Mouse (Mus musculus) forebrain, embryonic 10.5 days (tissue): Measurements from ENCODE around the gene Tmem108. TPM values are rescaled to one million over a fixed set of nuclear protein-coding genes. Genes with fewer than 3 reads are reported as not detected.
A peak's percentile ranks its signal among the peaks of the same experiment; 100 is the strongest.

ENCODE experiments used
- DNase-seq: peaks from one replicate; pipeline ENCODE4 v3.0.0-alpha.2; 2017; ENCODE audit warnings: low spot score; ENCODE audit errors: extremely low spot score
- H3K27ac ChIP-seq: fragments of 300-500 bp; sonication (generic); 2 replicates; pipeline ENCODE4 v1.5.1; 2016; ENCODE audit warnings: mild to moderate bottlenecking
- H3K27me3 ChIP-seq: fragments of 300-500 bp; sonication (generic); 2 replicates; pipeline ENCODE4 v1.6.1; 2016; ENCODE audit warnings: mild to moderate bottlenecking; ENCODE audit not compliant: poor library complexity, severe bottlenecking
- H3K36me3 ChIP-seq: fragments of 300-500 bp; sonication (generic); replicated peaks from 2 replicates; pipeline ENCODE4 v1.6.1; 2016; ENCODE audit warnings: mild to moderate bottlenecking, moderate library complexity
- H3K4me1 ChIP-seq: fragments of 300-500 bp; sonication (generic); 2 replicates; pipeline ENCODE4 v1.6.1; 2016
- H3K4me3 ChIP-seq: fragments of 300-500 bp; sonication (generic); 2 replicates; pipeline ENCODE4 v1.5.1; 2016; ENCODE audit warnings: mild to moderate bottlenecking, moderate library complexity
- H3K9me3 ChIP-seq: fragments of 300-500 bp; sonication (generic); 2 replicates; pipeline ENCODE4 v1.6.1; 2016; ENCODE audit warnings: mild to moderate bottlenecking, moderate library complexity
- WGBS: fragments of 180-500 bp; shearing (Covaris S2); methylation state at CpG from one replicate; pipeline ENCODE4 v1.1.7; 2016; 5-methylcytosine and 5-hydroxymethylcytosine counted together
- polyA plus RNA-seq: library from polyadenylated mRNA; unstranded; fragments of >200 nt; fragmentation: Nextera tagmentation; extraction: Ambion mirVana; gene quantifications from 2 replicates; pipeline ENCODE4 v1.2.1, GENCODE M21; 2016

The Tmem108 gene
- polyA plus RNA-seq, 1 experiment from 2014 or later = 16.7 TPM

GRCm38 (mm10) chr9:103563864-103564610 lies 197.6 kb downstream of the Tmem108 start:
- H3K36me3 ChIP-seq = no peaks in the 10 kb centered on the region
- peaks cover 10% of the 10 kb centered on the region; the same call in 1 of the 2 replicates for H3K27me3 ChIP-seq
- no peak overlapping the region for H3K4me3 ChIP-seq
- H3K9me3 ChIP-seq = peaks cover 5% of the 10 kb centered on the region; the same call in 1 of the 2 replicates
- 60% methylated on average over 10 of the region's 10 CpGs for WGBS
- DNase-seq = no peak
- no peak overlapping the region for H3K27ac ChIP-seq
- H3K4me1 ChIP-seq = peaks cover 29% of the 10 kb centered on the region

- WGBS = 80% methylated on average over 1 of the region's 1 CpGs
- H3K9me3 ChIP-seq = peaks cover 5% of the 10 kb centered on the region; the same call in 1 of the 2 replicates
- no peaks in the 10 kb centered on the region for H3K36me3 ChIP-seq
- no peak overlapping the region for H3K27ac ChIP-seq
- H3K4me3 ChIP-seq = no peak overlapping the region
- H3K4me1 ChIP-seq = peaks cover 31% of the 10 kb centered on the region
- peaks cover 29% of the 10 kb centered on the region for H3K27me3 ChIP-seq
- no peak for DNase-seq
These were observed 199.6 kb downstream of the Tmem108 start for GRCm38 (mm10) chr9:103562063-103562462.

DNA sequence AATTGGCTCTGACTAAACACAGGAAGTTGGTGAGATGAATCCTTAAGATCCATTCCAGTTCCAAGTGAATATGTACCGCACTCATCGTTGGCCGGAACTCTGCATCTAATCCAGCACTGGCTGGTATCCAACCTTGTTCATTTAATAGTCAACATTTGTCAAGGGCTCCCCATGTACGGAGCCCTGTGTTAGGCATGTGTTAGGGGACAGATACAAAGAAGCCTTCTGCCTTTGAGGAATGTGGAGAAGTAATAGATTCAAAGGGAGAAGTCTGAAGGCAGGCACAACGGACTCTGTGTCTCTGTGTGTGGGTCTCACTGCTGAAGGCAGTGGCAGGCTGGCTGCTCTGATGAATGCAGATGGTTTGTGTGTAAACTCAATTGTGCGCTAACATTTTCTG lies 202.9 kb downstream of the Tmem108 start:
- Histone ChIP-seq H3K27ac (no peak overlapping the region), H3K9me3 (peaks cover 5% of the 10 kb centered on the region; the same call in 1 of the 2 replicates), H3K36me3 (no peaks in the 10 kb centered on the region), H3K27me3 (peaks cover 54% of the 10 kb centered on the region), H3K4me1 (peaks cover 32% of the 10 kb centered on the region), H3K4me3 (no peak overlapping the region)
- DNase-seq = no peak
- WGBS = 82% methylated on average over 6 of the region's 6 CpGs

DNA sequence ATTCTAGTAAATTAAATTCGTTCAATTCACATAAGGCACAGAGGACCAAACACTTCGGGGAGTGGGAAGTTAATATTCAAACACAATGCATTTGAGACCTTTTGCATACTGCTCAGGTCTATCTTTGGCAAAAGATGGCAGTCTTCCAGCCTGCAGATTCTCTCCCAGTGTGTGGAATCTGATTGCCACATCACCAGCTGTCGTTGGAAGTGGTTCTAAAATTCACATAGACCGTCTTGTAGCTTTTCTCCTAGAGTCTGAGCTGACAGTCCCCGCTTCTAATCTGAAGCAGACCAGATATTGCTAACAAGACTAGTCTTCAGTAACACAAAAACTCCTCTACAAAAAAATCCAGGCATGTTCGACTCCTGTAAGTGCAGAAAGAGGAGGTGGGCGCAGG lies 203.4 kb downstream of the Tmem108 start:
- WGBS = 91% methylated on average over 7 of the region's 7 CpGs

DNA sequence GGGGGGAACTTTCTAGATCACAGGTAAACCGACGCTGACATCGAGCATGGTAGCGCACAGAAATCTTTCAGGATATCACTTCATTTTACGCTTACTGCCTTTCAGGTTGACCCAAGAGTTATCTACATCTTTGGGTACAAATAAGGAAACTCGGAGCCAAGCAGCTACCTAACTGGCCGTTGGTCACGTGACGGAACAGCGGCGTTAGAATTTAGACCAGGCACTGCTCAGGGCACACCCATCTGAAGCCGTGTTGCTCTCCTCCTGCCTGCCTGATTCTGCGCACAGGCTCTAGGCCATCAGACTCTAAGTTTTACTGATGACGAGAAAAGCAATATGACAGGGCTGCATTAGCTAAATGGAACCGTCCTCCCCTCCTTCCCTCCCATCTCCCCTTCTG lies 204.6 kb downstream of the Tmem108 start:
- Histone ChIP-seq H3K4me3 (no peak overlapping the region), H3K9me3 (peaks cover 5% of the 10 kb centered on the region; the same call in 1 of the 2 replicates), H3K27me3 (peaks cover 70% of the 10 kb centered on the region), H3K27ac (no peak overlapping the region), H3K36me3 (no peaks in the 10 kb centered on the region), H3K4me1 (peaks cover 27% of the 10 kb centered on the region)
- no peak for DNase-seq
- whole genome bisulfite sequencing = 92% methylated on average over 15 of the region's 15 CpGs

More for the DNA sequence above, 203.4 kb downstream of the Tmem108 start:
- DNase-seq = no peak
- Histone ChIP-seq H3K9me3 (peaks cover 5% of the 10 kb centered on the region; the same call in 1 of the 2 replicates), H3K4me1 (peaks cover 27% of the 10 kb centered on the region), H3K4me3 (no peak overlapping the region), H3K27ac (no peak overlapping the region), H3K27me3 (peaks cover 59% of the 10 kb centered on the region), H3K36me3 (no peaks in the 10 kb centered on the region)

DNA sequence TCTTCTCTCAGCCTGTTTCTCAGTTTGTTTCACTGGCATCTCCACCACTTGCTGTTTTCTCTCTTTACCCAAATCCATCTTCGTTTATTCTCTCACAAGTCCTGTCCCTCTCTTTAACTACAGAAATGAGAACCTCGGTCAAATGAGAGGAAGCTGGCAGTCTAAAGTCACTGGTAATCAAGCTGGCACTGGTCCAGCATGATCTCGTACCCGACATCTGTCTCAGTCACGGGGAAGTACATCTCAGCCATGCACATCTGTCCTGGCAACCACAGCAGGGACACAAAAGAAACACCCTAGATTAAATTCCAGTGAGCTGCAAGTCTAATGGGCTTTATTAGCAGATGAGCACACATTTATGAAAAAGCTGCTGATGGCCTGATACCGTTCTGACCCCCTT lies 206.3 kb downstream of the Tmem108 start:
- Histone ChIP-seq H3K36me3 (no peaks in the 10 kb centered on the region), H3K4me1 (peaks cover 44% of the 10 kb centered on the region), H3K4me3 (no peak overlapping the region), H3K9me3 (no peaks in the 10 kb centered on the region), H3K27ac (0 out of 2 replicates have a peak overlapping the region, but pooled peaks have one; percentile 35), H3K27me3 (peaks cover 88% of the 10 kb centered on the region)
- DNase-seq = no peak
- 89% methylated on average over 6 of the region's 6 CpGs for WGBS

DNA sequence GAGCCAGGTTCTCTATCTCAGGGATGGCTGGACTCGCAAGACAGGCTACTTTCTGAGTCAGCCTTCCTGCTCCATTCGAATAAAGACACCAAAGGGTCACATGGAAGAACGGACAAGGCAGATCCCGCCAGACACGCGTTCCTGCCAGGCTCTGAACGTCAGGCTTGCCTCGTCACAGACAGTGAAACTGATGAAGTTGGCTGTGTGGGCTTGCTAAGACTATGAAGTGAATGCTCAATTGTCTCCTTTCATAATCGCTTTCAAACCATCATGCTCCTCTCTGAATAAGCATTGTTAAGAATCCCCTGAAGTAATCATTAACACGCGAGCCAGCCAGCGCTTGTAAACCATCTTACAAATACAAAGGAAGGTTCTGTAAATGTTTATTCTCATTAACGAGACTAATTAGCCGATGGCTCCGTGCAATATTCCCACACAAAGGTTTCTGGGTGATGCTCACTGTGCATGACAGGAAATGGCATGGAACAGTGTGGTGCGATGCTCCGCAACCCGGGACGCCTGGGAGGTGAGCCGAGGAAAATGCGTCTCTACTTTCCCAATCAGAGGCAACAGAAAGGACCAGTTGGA lies 210.9 kb downstream of the Tmem108 start:
- Histone ChIP-seq H3K4me1 (peaks cover 45% of the 10 kb centered on the region), H3K4me3 (peak overlapping the region; percentile 28), H3K36me3 (no peaks in the 10 kb centered on the region), H3K27me3 (peaks cover 99% of the 10 kb centered on the region), H3K27ac (no peak overlapping the region), H3K9me3 (no peaks in the 10 kb centered on the region)
- peak; percentile 32 for DNase-seq
- 36% methylated on average over 21 of the region's 21 CpGs for WGBS

DNA sequence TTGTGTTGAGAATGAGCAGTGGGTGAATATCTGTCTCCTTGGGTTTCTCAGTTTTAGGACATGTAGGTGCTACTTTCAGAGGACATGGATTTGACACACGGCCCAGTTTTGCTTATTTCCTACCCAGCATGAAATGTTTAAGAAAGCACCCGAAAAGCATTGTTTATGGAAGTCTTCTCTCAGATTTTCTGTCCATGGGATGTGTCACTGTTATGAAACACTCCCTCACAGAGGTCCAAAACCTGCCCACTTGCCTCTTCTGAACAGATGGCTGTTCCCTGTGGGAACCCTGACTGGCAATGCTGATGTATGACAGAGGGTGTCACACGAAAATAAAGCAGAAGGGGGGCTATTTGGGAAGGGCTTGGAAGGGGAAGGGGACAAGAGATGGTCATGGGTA lies 212.5 kb downstream of the Tmem108 start:
- Histone ChIP-seq H3K4me3 (no peak overlapping the region), H3K27me3 (peaks cover 99% of the 10 kb centered on the region), H3K27ac (no peak overlapping the region), H3K9me3 (no peaks in the 10 kb centered on the region), H3K4me1 (peaks cover 50% of the 10 kb centered on the region), H3K36me3 (no peaks in the 10 kb centered on the region)
- no peak for DNase-seq
- 79% methylated on average over 3 of the region's 3 CpGs for WGBS

- H3K4me3 ChIP-seq = no peak overlapping the region
- peaks cover 56% of the 10 kb centered on the region for H3K4me1 ChIP-seq
- no peak for DNase-seq
- H3K27me3 ChIP-seq = peaks cover 99% of the 10 kb centered on the region
- H3K27ac ChIP-seq = no peak overlapping the region
- H3K9me3 ChIP-seq = no peaks in the 10 kb centered on the region
- H3K36me3 ChIP-seq = no peaks in the 10 kb centered on the region
- whole genome bisulfite sequencing = 92% methylated on average over 3 of the region's 3 CpGs
These were observed 213.0 kb downstream of the Tmem108 start for GRCm38 (mm10) chr9:103548606-103549005.

DNA sequence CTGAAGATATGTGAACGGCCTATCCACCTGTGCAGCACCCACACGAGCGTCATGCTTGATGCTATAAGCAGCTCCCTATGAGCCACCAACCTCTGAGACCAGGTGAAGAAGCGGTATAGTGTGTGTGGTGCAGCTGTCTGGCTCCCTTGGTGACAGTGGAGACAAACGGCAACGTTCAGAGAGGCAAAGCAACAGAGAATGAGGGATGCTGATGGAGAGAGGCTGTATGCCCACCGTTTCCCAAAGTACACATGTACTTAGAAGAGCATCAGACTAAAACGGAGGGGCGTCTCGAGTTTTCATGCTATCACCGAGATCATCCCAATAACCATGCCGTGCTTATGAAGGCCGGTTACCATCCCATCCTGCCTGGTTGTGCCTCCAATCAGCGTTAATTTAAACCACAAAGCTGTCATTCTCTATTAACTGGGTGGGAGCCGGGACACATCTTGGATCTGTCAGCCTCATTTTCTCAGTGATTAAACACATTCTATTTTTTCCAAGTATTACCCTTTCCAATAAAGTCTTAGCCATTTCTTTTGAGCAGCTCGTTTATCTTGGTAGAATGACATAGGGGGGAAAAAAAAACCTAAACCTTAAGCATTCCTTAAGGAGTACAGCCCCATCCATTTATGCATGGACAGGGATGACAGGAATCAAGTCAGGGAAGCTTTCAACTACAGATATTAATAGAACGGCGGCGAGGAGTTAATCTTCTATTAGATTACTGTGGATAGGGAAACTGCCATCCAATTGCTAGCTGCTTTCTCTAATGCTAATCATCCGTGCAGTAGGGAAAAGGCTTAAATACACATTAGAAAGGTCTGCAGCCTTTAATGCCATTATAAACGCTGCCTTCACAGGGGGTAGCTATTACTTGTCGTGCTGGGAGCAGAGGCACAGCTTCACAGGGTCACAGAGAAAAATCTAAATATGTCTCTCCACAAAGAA lies 214.7 kb downstream of the Tmem108 start:
- no peak for DNase-seq
- no peaks in the 10 kb centered on the region for H3K36me3 ChIP-seq
- peaks cover 55% of the 10 kb centered on the region for H3K4me1 ChIP-seq
- no peak overlapping the region for H3K4me3 ChIP-seq
- peaks cover 99% of the 10 kb centered on the region for H3K27me3 ChIP-seq
- H3K9me3 ChIP-seq = no peaks in the 10 kb centered on the region
- no peak overlapping the region for H3K27ac ChIP-seq
- WGBS = 52% methylated on average over 22 of the region's 22 CpGs

- H3K27me3 ChIP-seq = peaks cover 94% of the 10 kb centered on the region
These were observed 215.9 kb downstream of the Tmem108 start for GRCm38 (mm10) chr9:103545729-103546128.

DNA sequence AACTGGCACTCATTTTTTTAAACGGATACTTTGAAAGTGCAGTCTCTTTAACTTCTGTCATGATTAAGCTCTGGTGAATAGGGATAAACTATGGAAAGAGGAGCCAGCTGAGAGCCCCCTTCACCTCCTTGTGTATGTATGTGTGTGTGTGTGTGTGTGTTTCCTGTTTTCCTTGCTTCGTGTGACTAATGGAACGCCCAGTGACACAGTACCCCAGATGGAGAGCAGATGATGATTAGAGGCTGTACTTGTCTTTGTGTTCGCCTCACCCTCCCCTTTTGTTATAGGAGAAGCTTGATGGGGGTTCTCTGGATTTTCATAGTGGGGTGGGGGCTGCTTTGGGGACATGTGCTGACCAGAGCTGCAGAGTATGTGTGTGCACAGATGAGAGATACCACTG lies 216.4 kb downstream of the Tmem108 start:
- H3K9me3 ChIP-seq = no peaks in the 10 kb centered on the region
- peaks cover 94% of the 10 kb centered on the region for H3K27me3 ChIP-seq
- H3K4me3 ChIP-seq = no peak overlapping the region
- no peaks in the 10 kb centered on the region for H3K36me3 ChIP-seq
- WGBS = 71% methylated on average over 4 of the region's 4 CpGs
- peaks cover 48% of the 10 kb centered on the region for H3K4me1 ChIP-seq
- H3K27ac ChIP-seq = no peak overlapping the region
- no peak for DNase-seq

More at GRCm38 (mm10) chr9:103545729-103546128, 215.9 kb downstream of the Tmem108 start:
- Histone ChIP-seq H3K4me1 (peaks cover 48% of the 10 kb centered on the region), H3K27ac (no peak overlapping the region), H3K9me3 (no peaks in the 10 kb centered on the region), H3K4me3 (no peak overlapping the region), H3K36me3 (no peaks in the 10 kb centered on the region)
- no peak for DNase-seq
- WGBS = 91% methylated on average over 4 of the region's 4 CpGs
